Mouse (Mus musculus) hindbrain, embryonic 12.5 days (tissue): ENCODE results near the gene Defb22. TPM values are rescaled to one million over a fixed set of nuclear protein-coding genes. Genes with fewer than 3 reads are reported as not detected.

Source experiments
- ATAC-seq: fragments of 200-750 bp; cut with Nextera tagmentation; 2 replicates; pipeline ENCODE4 v1.8.0; 2017; ENCODE audit warnings: moderate TSS enrichment; ENCODE audit not compliant: low FRiP score
- H3K27ac ChIP-seq: fragments of 300-500 bp; sonication (generic); 2 replicates; pipeline ENCODE4 v1.5.1; 2016; ENCODE audit warnings: mild to moderate bottlenecking
- H3K27me3 ChIP-seq: fragments of 300-500 bp; sonication (generic); 2 replicates; pipeline ENCODE4 v1.6.1; 2016; ENCODE audit warnings: mild to moderate bottlenecking
- H3K36me3 ChIP-seq: fragments of 300-500 bp; sonication (generic); 2 replicates; pipeline ENCODE4 v1.6.1; 2016; ENCODE audit warnings: mild to moderate bottlenecking
- H3K4me1 ChIP-seq: fragments of 300-500 bp; sonication (generic); 2 replicates; pipeline ENCODE4 v1.6.1; 2016
- H3K4me2 ChIP-seq: fragments of 300-500 bp; sonication (generic); replicated peaks from 2 replicates; pipeline ENCODE4 v1.6.1; 2016; ENCODE audit warnings: mild to moderate bottlenecking
- H3K4me3 ChIP-seq: fragments of 300-500 bp; sonication (generic); 2 replicates; pipeline ENCODE4 v1.5.1; 2016; ENCODE audit warnings: mild to moderate bottlenecking
- H3K9ac ChIP-seq: fragments of 300-500 bp; sonication (generic); 2 replicates; pipeline ENCODE4 v1.6.1; 2016; ENCODE audit warnings: mild to moderate bottlenecking, moderate library complexity
- H3K9me3 ChIP-seq: fragments of 300-500 bp; sonication (generic); replicated peaks from 2 replicates; pipeline ENCODE4 v1.6.1; 2016; ENCODE audit warnings: mild to moderate bottlenecking
- WGBS: fragments of 180-500 bp; shearing (Covaris S2); methylation state at CpG from one replicate; pipeline ENCODE4 v1.1.7; 2016; 5-methylcytosine and 5-hydroxymethylcytosine counted together
- polyA plus RNA-seq: library from polyadenylated mRNA; unstranded; fragments of >200 nt; fragmentation: Nextera tagmentation; extraction: Ambion mirVana; gene quantifications from 2 replicates; pipeline ENCODE4 v1.2.1, GENCODE M21; 2016

The Defb22 gene
- polyA plus RNA-seq, 1 experiment from 2014 or later: not detected

DNA sequence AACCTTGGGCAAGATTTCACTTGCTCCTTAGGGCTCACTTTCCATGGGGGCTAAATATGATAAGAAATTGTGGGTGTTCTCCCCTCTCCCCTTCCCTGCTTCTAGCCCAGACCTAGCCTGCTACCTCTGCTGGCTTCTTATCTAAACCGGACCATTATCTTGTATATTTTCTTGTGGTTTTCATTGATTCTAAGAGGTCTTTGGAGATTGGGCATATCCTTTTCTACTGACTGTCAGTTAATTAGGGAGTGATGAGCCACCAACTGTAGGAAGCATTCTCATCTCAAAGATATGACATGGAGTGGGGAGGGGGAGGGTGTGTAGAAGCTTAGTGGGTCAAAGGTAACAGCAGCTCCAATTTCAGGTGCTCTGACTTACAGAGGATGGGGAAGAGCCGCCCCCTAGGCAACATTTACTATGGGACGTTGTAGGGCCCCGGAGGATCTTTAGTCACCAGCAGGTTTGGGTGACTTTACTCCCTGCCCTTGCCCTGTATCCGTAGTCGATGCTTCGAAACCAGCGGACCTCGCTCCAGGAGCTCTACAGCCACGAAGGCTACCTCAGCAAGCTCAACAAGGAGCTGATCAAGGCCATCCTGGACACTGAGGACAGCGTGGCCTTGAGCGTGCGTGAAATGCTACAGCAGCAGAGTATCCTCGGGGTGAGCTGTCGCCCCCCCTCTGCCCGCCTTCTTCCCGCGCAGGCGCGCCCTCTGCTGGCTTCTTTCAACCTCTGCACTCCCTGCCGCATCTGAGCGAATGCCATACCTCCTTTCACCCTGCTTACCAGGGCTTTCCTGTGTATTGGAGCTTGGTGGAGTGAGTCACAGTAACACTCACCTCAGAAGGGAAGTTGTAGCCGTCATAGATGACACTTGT, 52.7 kb downstream of the Defb22 start:
- Histone ChIP-seq H3K9ac (peak overlapping the region; percentile 60), H3K4me1 (peaks cover 4% of the 10 kb centered on the region), H3K4me3 (peak overlapping the region; percentile 29), H3K27ac (no peak overlapping the region), H3K4me2 (peak overlapping the region; percentile 55), H3K27me3 (no peaks in the 10 kb centered on the region), H3K9me3 (no peaks in the 10 kb centered on the region), H3K36me3 (no peaks in the 10 kb centered on the region)
- WGBS: 3% methylated on average over 23 of the region's 23 CpGs
- ATAC-seq: peak; percentile 79

DNA sequence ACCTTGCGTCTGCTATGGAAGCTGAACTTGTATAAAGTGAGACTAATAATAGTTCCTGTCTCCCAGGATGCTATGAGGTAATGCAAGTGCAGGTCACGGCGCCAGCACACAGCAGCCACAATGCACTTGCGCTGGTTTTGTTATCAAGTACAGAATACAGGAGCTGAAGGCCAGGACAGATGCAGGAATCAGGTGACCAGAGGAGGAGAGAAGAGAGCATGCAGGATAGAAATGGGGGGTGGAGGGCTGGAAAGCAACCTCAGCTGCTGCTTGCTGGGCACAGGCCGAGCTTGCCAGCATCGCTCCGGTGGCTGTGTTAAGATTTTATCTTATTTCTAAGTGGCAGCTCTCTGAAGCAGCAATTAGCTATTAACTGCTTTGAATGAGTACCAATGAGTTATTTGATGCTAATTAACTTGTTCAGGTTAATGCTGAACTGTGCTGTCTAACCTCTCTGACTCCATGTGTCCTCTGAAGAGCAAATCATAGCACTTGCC, 53.5 kb downstream of the Defb22 start:
- Histone ChIP-seq H3K4me1 (peaks cover 4% of the 10 kb centered on the region), H3K36me3 (no peaks in the 10 kb centered on the region), H3K9ac (no peak overlapping the region), H3K27ac (no peak overlapping the region), H3K4me3 (no peak overlapping the region), H3K9me3 (no peaks in the 10 kb centered on the region), H3K4me2 (no peak overlapping the region), H3K27me3 (no peaks in the 10 kb centered on the region; the same call in 1 of the 2 replicates)
- 85% methylated on average over 7 of the region's 7 CpGs for WGBS
- ATAC-seq: no peak

Other genes starting within 250 kb of the Defb22 start
- gene Tbc1d20, start 196.3 kb downstream of the Defb22 start, polyA plus RNA-seq: 41.5 and 43.5 TPM in 2 replicates
- 91.5 and 91.9 TPM in 2 replicates for gene Rbck1, start 157.5 kb downstream of the Defb22 start, polyA plus RNA-seq
- gene Trib3, start 146.1 kb downstream of the Defb22 start, polyA plus RNA-seq: 3.0 and 3.5 TPM in 2 replicates
- gene Nrsn2, start 113.5 kb downstream of the Defb22 start, polyA plus RNA-seq: 14.4 and 15.0 TPM in 2 replicates
- gene Sox12, start 92.1 kb downstream of the Defb22 start, polyA plus RNA-seq: 19.5 and 19.6 TPM in 2 replicates
- 50.7 and 54.5 TPM in 2 replicates for gene Zcchc3, start 75.1 kb downstream of the Defb22 start, polyA plus RNA-seq
- 2.0 and 3.6 TPM in 2 replicates for gene 6820408C15Rik, start 74.6 kb downstream of the Defb22 start, polyA plus RNA-seq
- gene Defb23, start 25.5 kb downstream of the Defb22 start, polyA plus RNA-seq: not detected in 2 replicates
- not detected in 2 replicates for gene Defb20, start 13.1 kb downstream of the Defb22 start, polyA plus RNA-seq
- not detected in 2 replicates for gene Defb26, start 21.6 kb upstream of the Defb22 start, polyA plus RNA-seq
- not detected in 2 replicates for gene Defb28, start 28.1 kb upstream of the Defb22 start, polyA plus RNA-seq
- gene Defb29, start 50.0 kb upstream of the Defb22 start, polyA plus RNA-seq: not detected in 2 replicates
- not detected in 2 replicates for gene Gm17416, start 79.2 kb upstream of the Defb22 start, polyA plus RNA-seq
- gene Defb21, start 82.6 kb upstream of the Defb22 start, polyA plus RNA-seq: not detected in 2 replicates
- gene Defb19, start 90.2 kb upstream of the Defb22 start, polyA plus RNA-seq: not detected in 2 replicates
- not detected in 2 replicates for gene Defb45, start 109.3 kb upstream of the Defb22 start, polyA plus RNA-seq
- not detected in 2 replicates for gene Defb36, start 114.2 kb upstream of the Defb22 start, polyA plus RNA-seq
- gene Defb25, start 132.9 kb upstream of the Defb22 start, polyA plus RNA-seq: not detected in 2 replicates
- gene Rem1, start 136.8 kb upstream of the Defb22 start, polyA plus RNA-seq: 0.72 and 0.82 TPM in 2 replicates
- gene H13, start 179.3 kb upstream of the Defb22 start, polyA plus RNA-seq: 153 and 157 TPM in 2 replicates
- 34.9 and 40.5 TPM in 2 replicates for gene Mcts2, start 196.9 kb upstream of the Defb22 start, polyA plus RNA-seq
- gene Id1, start 246.1 kb upstream of the Defb22 start, polyA plus RNA-seq: 157 and 159 TPM in 2 replicates